Mouse (Mus musculus) right cerebral cortex, postnatal 4 days (tissue): ENCODE data around the gene Sephs2.
"Not testable (repeated sequence)": the region's sequence is repeated elsewhere in the genome, so short reads cannot be mapped to it uniquely, and the experiment has no call there.

Experiments
- DNase-seq: peaks from one replicate; pipeline ENCODE4 v3.0.0-alpha.2; 2022

Sephs2 gene

DNA sequence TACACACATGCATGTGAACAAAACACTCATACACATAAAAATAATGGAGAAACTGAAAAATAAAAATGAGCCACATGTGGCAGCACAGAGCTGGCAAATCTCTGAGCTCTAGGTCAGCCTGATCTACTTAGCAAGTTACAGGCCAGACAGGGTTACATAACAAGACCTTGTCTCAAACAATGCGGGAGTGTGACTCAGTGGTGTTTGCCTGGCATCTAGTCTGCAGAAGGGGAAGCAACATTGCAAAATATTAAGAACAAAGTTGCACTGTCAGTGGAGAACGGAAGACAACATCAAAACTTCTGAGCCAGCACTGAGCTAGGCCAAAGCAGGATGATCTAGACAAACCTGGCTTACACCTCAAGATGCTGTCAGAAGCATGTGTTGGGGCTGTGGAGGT, 3.6 kb downstream of the Sephs2 start:
- no peak for DNase-seq

DNA sequence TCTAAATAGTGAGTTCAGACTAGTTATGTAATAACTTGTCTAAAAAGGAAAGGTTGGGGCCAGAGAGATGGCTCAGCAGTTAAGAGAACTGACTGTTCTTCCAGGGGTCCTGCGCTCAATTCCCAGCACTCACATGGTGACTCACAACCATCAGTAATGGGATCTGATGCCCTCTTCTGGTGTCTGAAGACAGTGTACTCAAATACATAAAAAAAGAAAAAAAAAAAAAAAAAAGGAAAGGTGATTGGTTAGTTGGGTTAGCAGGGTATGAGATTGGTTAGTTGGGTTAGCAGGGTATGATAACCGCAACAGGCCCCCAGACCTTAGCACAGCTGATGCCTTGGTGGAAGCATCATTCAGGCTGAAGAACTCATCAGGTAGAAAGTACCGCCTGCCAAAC, 10.3 kb downstream of the Sephs2 start:
- DNase-seq: no peak

DNA sequence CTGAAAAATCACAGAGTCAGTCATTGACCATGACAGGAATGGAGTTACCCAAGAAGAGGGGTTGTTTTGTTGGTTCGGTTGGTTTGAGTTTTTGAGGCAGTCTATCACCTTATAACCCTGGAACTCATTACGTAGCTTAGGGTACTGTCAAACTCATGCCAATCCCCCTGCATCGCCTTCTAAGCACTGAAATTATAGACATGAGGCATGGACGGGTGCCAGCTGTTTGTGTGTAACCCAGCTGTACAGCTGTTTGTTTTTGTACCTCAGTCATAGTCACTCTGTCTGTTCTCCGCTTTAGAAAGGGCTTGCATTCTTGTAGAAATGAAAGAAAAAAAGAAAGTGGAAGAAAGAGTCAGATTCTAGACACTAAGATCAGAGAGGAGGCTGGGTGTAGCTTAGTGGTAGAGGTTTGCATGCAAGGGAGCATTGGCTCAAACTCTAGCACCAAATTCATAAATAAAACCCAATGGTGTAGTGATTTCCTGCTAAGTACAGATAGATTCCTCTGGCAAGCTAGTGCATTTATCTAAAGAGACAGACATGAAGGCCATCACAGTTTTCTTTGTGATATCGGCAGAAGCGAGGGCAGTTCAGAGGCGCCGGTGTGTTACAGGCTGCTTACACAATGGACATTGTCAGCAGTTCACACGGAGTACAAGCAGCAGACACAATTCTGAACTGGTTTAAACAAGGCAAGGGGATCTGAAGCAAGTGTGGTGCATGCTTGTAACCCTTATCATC, 11.5 kb downstream of the Sephs2 start:
- DNase-seq: no peak

DNA sequence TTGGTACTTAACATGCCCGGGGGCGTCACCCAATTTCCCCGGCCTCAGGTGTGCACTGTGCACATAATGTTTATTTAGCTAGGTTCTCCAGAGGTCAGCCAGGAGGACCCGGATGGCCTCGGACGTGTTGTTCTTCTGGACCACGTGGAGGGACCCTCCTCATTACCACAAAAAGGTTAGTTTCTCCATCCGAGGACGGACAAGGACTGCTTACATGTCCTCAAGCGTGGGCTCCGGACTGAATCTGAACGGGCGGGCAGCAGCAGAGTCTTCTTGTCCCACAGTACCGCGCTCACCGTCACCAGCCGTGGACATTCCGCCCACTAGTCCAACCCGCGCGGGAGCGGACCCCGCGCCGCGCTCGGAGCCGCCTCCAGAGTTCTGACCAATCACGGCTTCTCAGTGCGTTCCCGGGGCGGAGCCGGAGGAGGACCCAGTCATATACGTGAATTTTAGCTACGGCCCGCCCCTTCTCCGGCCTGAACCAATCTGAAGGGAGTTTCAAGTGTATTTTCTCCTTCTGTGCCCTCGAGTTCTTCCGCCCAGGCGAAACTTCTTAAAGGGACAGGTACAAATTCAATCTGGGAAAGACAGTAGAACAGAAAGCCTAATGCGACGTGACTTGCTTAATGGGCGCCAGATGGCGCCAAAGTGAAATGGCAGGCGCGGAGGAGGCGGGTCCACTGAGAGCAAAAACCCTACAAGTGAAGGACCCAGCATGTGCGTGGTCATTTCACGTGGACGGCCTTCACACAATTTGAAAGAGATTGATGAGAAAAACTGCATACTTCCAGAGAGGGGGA, 13.3 kb downstream of the Sephs2 start, which contains the start of gene Dctpp1:
Gene Dctpp1, minus strand, starts transcription at position 401 of the 803 bp plus-strand sequence.
- peak; percentile 91 for DNase-seq

DNA sequence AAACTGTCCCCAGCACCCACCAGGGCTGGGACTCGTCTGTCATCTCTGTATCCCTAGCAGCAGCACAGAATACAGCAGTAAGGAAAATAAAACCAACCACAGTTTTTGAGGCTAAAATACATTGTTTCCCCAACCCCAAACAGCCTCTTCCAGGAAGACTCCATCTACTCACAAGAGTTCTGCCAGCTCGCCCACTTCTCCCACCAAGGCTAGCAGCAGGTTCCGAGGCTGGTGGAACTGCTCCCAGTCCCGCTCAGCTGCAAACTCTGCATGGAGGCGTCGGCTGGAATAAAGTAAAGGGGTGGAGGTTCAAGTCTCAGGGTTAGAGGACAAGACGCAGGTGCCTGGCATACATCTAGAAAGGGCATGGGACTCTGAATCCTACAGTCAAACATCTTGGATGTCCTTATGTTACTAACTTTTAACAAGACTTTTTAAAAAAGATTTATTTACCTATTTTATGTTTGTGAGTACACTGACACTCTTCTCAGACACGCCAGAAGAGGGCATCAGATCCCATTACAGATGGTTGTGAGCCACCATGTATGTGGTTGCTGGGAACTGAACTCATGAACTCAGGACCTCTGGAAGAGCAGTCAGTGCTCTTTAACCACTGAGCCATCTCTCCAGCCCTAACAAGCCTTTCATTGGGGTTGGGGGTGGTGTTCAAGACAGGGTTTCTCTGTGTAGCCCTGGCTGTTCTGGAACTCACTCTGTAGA, 14.5 kb downstream of the Sephs2 start:
- no peak for DNase-seq

DNA sequence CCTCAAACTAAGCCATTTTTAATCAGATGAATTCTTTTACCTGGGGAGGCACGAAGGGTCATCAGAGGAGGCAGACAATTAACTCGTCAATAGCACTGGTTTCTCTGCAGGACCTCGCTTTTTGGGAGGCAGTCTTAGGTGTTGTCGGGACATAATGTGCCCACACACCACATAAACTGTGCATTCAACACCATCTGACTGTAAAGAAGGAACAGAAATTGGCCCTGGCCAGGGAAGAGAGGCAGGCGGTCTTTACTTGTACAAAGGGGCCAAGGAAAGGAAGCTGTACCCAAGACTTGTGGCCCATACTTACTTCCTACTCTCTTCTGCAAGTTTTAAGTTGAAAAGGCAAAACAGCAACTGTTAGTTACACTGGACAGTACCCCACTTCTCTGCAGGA, 17.3 kb downstream of the Sephs2 start:
- DNase-seq: no peak

DNA sequence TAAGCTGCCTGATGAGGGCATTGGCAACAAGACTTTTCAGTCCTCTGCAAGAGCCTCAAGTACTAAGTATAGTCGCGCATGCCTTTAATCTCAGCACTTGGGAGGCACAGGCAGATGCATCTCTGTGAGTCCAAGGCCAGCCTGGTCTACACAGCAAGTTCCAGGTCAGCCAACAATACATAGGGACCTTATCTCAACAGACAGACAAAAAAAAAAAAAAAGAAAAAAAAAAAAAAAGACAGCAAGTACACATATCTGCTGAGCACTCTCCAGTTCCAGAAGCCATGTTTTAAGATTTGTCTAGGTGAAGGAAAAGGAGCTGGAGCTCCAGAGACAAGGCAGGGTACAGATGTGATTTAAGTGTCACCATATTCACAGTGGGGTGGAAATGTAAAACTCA, 17.9 kb downstream of the Sephs2 start:
- DNase-seq: no peak

DNA sequence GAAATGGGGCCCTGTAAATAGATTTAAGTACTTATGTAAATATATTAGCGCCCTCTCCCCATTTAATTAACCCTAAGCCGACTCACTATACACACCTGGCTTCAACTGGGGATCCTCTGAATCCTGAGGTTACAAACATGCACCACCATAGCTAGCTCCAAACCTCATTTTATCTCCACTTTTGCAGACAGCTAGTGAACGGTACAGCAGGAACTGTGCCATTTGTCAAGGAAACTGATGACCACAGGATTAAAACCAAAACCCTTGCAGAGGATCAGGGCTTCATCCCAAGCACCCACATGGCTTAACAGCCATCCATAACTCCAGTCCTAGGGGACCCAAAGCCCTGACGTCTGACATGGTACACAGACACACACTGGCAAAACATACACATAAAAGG, 18.8 kb downstream of the Sephs2 start:
- DNase-seq: no peak

DNA sequence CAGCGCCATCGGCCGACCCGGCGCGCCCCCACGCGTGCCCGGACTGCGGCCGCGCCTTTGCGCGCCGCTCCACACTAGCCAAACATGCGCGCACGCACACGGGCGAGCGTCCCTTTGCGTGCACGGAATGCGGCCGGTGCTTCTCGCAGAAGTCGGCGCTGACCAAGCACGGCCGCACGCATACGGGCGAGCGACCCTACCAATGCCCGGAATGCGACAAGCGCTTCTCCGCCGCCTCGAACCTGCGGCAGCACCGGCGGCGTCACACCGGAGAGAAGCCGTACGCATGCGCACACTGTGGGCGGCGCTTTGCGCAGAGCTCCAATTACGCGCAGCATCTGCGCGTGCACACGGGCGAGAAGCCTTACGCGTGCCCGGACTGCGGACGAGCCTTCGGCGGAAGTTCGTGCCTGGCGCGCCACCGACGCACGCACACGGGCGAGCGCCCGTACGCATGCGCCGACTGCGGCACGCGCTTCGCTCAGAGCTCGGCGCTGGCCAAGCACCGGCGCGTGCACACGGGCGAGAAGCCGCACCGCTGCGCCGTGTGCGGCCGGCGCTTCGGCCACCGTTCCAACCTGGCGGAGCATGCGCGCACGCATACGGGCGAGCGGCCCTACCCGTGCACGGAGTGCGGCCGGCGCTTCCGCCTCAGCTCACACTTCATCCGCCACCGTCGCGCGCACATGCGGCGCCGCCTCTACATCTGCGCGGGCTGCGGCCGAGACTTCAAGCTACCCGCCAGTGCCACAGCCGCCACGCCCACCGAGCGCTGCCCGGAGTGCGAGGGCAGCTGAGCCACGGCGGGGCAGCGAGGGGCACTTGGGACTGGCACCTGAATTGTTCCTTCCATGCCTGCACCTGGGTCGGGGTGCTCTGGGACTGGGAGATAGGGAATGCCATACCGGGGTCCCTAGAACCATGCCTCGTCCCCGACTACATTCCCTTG, 19.8 kb downstream of the Sephs2 start:
- peak; percentile 98 for DNase-seq

DNA sequence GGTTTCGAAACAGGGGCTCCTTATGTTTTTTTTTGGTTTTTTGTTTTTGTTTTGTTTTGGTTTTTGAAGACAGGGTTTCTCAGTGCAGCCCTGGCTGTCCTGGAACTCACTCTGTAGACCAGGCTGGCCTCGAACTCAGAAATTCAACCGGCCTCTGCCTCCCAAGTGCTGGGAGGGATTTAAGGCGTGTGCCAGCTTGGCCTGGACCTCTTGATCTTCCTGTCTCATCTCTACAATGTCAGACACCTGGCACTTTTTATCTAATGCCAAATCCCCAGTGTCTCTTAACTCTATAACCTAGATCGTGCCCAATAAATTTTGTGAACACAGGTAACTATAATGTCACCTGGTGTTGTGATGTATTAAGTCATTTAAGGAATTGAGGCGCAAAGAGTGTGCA, 20.5 kb downstream of the Sephs2 start:
- no peak for DNase-seq

DNA sequence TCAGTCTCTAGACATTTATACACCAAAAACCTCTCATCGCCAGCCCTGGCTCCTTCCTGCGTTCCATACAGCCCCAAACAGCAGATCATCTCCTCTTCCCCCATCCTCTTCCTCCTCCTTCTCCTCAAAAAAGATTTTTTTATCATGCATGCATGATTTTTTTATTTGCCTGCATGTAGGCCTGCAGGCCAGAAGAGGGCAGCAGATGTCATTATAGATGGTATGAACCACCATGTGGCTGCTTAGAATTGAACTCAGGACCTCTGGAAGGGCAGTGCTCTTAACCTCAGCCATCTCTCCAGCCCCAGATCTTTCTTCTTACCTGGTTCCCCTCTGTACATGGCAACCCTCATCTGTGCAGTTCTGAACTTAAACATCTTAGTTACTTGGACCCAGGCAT, 21.4 kb downstream of the Sephs2 start:
- DNase-seq: no peak

DNA sequence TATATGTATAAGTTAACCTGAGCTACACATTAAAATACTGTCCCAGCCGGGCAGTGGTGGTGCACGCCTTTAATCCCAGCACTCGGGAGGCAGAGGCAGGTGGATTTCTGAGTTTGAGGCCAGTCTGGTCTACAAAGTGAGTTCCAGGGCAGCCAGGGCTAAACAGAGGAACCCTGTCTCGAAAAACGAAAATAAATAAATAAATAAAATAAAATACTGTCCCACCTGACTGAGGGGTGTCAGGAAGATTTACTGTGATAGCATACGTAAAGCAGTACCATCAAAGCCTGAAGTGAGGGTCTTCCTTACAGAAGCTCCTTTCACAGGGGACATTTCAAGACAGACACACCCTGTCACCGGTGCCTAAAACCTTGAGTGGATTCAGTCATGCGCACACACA, 23.3 kb downstream of the Sephs2 start:
- DNase-seq: not testable (repeated sequence)

DNA sequence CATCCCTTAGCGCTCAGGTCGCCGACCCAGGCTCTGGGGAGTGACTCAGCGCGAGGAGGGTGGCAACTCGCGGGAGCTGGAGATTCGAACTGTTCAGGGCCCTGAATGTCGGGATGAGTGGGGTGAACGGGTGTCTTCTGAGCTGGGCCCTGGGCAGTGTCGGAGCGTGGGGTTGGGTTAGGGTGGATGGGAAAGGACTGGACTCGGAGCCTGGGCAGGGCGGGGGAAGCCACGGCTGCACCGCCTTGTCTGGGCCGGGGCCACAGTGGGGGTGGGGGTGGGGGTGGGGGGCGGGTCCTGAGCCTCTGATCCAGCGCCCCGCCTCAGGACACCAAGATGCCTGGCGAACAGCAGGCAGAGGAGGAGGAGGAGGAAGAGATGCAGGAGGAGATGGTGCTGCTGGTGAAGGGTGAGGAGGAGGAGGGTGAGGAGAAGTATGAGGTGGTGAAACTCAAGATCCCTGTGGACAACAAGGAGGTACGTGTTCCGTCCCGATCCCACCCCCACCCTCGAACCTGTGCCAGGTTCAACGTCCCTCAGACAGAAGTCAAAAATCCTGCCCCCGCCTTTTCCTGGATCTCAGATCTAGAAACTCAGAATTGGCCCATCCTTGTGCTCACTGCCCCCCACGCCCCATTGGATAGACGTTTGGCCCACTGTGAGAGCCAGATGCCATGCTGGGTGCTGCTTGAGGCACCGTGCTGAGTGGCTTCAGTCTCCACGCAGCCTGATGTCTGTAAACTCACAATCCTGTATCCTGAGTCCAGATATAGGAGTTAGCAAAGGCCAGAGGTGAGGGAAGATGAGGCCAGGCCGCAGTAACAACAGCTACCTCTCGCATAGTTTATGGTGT, 29.0 kb downstream of the Sephs2 start:
- DNase-seq: no peak

DNA sequence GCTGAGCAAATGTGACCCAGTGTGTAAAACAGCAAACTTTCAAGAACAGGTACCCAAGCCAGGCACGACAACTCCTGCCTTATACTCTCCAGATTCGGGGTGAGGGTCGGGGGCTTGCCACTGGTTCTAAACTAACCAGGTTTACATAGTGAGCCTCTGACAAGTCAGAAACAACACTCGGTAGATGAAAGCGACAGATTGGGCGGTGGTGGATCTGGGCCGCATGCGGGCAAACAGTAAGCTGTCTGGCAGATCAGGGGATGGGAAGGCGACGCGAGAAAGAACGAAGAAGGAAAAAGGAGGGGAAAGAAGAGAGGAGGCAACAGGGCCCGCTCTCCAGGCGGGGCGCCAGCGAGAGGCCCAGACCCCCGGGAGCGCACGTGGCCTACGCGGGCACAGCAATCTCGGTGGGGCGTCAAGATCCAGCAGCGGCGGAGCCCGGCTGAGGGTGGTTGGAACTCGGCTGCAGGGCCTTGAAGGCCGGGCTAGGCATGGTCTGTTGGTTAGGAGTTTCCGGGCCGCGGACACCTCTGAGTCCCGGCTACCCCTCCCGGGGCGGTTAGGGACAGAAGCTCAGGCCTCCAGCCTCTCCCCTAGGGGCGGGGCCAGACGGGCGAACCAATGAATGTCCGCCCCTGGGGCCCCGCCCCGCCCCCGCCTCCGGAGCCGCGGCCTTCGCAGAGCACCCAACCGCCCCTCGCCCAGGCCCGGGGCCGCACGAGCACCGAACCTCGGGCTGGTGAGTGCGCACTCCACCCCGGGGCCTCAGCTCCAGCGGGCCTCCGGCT, 29.8 kb downstream of the Sephs2 start, which contains the start of gene Zfp771:
Gene Zfp771, plus strand, starts transcription at position 405 of the 788 bp plus-strand sequence.
- DNase-seq: peak; percentile 94

DNA sequence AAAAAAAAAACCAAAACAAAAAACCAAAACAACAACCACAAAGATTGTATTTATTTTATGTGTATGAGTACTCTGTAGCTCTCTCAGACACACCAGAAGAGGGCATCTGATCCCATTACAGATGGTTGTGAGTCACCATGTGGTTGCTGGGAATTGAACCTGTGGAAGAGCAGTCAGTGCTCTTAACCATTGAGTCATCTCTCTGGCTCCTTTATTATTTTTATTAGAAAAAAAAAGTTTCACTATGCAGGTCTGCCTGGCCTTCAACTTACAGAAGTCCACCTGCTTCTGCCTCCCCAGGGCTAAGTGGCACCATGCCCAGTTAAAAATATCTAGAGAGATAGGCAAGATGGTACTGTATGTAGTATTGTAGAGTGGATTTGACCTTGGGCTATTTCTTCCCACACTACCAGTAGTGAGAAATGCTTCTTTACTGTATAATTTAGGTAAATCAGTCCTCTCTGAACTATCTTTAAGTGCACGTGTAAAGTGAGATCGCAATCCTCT, 30.4 kb downstream of the Sephs2 start:
- DNase-seq: no peak

DNA sequence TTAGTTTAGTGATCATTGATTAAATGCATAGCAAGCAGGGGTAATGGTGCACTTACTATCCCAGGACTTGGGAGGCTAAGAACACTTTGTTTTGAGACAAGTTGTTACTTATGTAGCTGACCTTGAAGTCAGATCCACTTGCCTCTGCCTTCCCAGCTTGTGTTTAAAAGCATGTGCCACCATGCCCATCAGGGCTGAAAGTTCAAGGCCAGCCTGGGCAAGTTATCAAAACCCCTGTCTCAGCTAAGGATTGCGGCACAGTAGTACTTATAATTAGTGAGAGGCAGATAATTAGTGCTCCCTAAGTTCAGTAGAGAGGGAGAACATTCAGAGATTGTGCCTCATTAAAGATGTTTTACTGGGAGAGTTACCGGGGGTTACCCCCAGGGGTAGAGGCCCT, 39.1 kb downstream of the Sephs2 start:
- DNase-seq: no peak

DNA sequence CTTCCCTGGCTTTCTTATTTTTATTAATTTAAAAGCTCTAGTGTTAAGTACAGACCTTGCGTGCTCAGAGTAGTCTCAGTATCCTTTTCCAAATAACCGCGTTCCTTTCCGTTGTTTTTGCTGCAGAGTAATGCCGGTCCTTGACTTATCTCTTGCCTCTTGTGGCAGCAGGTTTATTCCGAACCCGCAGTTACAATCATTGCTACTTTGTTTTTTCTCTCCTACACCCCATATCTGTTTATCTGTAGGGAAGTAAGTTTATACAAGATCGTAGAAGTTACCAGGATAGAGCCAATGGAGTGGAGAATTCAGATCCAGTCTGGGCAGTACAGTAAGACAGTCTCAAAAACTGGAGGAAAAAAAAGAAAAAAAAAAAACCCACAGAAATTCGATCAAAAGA, 40.1 kb downstream of the Sephs2 start:
- no peak for DNase-seq

DNA sequence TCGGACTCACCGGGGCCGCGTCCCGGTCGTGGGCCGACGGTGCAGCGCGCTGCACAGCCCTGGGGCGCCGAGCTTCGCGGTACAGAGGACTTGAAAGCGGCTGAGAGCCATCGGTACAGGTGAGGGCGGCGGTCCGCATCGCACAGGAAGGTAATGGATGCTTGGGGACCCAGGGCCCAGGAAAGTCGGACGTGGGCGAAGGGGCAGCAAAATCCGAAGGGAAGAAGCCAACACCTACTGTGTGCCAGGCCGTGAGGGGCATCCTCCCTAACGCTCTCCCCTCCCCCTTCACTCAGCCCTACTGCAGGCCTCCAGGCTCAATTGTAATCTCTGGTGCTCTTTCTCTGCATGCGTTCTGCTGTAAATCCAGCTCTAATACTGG, 40.5 kb downstream of the Sephs2 start:
- DNase-seq: no peak

DNA sequence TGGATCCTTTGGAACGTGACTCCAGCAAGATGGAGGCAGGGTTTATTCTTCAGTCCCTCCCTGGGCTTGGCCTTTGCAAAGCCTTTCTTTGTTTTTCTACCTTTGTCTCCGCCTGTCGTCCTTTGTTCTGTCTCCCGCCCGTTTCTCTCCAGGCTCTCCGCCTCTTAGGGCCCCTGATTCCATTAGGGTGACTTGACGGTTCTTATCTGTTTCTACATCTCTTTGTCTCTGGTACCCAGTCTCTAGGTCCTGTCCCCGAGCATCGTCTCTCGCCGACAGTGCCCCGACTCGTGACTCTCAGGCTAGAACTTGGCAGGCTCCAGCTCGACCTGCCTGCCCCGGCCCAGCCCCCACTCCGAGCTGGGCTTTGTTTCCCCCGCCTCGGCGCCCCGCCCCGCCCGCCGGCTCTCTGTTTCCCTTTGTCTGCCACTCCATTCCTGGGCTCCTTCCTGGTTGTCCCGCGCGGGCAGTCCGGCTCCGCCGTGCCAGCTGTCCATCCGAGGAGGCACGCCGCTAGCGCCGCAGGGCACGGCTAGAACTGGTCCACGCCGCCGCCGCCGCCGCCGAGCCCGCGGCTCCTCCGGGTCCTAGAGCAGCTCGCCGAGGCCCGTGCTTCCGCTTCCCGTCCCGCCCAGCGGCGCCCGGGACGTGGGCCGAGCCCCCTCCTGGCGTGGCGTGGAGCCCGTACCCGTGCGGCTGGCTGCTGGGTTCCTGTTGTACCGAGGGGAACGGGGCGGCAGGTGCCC, 41.1 kb downstream of the Sephs2 start, which contains the start of the genes Zfp553 and Sept1:
Gene Zfp553, plus strand, starts transcription at position 440 of the 746 bp plus-strand sequence.
Gene Sept1, minus strand, starts transcription at position 509 of the 746 bp plus-strand sequence.
- DNase-seq: peak; percentile 81
